Mouse (Mus musculus) right cerebral cortex, postnatal 14 days (tissue): Measurements from ENCODE around the gene Ppp1r9a.

Experiments used
- DNase-seq: peaks from one replicate; pipeline ENCODE4 v3.0.0; 2022

Gene Ppp1r9a

DNA sequence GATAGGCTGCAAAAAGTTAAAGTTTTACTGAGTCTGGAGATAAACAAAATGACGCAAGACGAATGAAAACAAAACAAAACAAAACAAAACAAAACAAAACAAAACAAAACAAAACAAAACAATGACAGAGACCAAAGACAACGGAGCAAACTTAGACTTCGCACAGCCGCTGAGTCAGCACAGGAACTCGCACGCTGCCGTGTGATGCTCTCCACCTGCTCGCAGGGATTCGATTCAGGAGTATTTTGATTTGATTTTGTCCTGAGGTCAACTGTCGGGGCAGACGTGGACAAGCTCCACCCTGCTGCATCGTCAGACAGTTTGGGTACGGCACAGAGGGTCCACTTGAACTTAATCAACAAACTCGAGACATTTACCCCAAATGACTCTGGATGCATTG, 105.9 kb downstream of the Ppp1r9a start:
- no peak for DNase-seq

DNA sequence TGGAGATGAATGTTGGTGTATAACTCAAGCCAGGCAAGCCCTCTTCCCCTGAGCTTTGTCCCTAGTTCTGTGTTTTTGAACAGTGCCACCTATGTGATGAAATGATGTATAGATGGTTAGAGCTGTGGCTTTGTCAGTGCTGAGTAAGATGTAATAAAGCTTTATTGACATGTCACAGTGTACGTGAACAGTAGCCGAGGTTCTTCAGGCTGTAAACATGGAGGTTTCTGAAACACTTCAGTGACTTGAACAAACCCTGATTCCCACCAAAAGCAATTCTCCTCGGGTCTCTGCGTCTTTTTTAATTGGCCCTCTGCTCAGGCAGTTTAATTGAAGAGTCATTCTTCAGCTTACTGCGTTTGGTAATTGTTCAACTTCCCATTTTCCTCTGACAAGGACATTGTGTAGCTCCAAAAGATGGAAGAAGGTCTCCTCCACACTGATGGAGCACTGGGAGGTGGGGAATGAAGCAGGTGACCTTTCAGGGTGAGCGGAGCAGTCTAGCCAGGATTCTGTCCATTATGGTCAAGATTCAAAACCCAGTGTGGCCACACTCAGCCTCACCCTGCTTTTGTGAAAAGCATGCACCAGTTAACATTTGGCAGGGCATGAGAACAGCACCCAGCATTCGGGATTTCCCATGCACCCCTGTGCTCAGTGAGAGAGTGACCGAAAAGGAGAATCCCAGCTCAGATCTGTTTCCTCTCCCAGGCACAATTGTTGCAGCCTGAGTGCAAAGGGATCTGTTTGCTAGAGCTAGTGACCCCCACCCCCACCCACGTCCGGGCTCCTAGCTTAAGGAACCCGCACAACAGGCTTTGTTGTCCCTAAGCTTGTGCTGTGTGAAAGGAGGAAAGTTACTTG, 108.1 kb downstream of the Ppp1r9a start:
- no peak for DNase-seq

DNA sequence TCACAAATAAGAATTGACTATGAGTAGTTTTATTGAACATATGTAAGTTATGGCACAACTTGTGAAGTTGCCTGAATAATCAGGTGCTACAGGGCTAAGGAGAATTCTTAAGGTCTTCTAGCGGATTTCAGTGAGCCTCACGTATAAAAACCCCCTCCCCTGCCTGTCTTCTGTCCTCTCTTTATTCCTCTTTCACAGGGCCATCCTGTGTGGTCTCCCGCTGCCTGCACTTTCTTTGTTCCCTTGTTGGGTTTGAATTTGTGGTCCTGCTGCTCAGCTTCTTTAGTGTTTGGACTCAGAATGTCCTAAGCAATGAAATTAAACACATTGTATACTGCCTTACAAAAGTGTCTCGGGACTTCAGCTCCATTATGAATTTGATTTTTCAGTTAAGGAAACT, 110.1 kb downstream of the Ppp1r9a start:
- no peak for DNase-seq

DNA sequence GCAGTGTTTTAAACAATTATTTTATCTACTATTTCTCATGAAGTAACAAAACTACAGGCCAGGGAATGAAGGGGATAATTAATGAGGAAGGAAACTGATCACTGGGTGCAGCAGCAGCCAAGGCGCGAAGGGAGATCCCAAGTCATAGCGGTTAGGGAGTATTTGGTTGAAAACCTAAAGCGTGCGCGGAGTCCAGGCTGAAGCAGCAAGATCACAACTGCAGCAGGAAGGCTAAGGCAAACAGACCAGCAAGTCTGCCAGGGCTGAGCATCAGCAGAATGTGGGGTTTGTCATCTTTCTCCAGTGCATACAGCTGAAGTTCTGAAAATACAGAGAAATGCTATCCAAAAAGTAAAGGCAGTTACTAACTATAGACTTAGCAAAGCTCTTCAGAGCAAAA, 111.8 kb downstream of the Ppp1r9a start:
- no peak for DNase-seq

DNA sequence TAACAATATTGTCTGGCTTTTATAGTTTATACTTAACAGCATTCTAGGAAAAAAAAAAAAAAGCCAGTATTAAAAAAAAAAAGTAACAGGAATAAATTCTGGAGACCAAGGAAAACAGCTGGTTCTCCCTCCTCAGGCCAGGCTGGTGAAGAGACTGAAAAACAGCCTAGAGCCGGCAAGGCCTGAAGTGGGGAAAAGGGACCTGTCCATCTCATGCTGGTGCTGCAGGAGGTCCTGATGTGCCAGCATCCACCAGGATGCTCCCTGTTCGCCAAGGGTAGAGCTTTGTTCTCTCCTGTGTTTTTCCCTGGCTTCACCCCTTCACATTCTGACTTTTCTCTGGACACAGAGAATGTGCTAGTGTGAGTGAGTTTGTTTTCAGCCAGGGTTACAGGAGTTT, 112.5 kb downstream of the Ppp1r9a start:
- DNase-seq, result no peak

DNA sequence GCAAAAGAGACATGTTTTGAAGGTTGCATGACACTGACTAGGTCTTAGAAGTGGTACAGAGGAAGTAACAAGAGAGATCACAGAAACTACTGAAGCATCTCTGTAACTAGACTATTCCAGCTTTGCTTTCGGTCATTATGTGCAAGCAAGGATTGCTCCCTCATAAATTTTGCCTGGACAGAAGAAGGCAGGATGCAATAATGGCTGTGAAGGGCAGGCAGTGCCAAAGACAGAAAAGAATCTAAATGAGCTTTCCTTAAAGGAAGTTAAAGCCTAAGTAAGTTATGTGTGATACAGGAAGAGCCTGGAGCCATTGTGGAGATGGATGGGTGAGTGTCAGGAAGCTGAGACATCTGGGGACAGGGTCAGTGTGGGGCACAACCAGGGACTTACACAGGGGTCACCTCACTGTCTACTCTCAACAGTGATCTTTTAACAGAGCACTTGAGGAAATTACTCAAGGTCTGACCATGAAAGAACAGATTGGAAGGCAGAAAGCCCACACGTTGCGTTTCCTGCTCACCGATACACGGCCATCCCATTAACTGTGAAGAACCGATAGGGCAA, 115.3 kb downstream of the Ppp1r9a start:
- DNase-seq, result no peak

DNA sequence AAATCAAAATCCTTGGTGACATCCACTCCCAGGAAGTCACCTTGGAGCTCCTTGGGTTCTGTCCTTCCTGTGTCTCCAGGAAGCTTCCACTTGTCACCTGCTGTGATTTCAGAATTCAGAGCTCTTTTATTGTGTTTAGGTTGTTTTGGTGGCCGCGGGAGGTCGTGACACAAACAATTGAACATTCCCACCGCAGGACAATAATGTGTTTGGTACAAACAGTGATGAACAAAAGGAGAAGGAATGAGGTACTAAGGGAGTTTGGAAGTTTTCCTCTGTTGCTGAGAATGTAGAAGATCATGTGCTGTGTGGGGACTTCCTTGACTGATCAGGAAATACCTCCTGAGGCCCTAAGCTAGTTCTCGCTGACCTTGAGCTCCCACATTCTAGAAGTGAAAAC, 116.5 kb downstream of the Ppp1r9a start:
- DNase-seq, result no peak

DNA sequence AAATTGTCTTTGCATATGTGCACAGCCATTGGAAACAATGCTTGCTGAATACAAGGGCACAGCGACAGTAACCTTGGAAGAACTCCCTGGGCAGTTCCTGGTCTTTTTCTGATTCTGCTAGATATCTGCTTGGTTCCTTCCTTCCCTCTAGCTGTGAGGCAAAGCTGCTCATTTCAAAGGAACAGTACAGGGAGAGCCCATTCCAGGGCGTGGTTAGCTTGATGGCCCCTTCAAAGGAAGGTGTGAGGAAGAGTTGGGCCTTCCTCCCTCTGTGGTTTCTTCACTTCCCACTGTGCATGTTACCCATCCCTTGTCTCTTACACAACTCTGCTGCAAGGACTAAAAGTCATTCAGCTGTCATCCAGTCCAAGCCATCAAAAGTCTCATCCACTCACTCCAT, 117.3 kb downstream of the Ppp1r9a start:
- no peak for DNase-seq

DNA sequence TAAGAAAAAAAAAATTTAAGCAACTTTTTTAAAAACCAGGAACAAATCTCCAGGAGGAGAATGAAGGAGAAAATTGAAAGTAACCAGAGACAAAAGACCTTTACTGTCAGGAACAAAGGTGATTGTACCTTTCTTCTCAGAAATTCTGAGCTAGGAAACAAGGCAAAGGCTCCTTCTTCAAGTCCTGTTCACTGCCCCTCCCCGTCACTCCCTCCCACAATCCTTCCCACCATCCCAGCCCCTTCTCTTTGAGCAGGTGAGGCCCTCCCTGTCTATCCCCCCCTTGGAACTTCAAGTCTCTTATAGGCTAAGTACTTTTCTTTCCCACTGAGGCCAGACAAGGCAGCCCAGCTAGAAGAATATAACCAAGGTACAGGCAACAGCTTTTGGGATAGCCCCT, 117.8 kb downstream of the Ppp1r9a start:
- DNase-seq, result no peak

DNA sequence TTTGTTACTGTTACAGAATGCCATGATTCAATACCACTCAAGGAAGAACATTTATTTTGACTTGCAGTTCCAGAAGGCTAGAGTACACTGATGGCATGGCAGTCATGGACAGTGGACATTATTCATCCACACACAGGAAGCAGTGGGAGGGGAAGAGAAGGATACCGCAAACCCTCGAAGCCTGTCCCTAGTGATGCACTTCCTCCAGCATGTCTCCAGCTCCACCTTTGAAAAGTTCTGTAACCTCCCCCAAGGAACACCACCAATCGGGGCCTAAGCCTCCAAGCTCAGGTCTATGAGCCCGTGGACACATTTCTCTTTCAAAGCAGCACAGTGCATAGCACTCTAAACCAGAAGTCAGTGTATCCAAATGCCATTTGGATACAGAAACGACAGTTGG, 120.0 kb downstream of the Ppp1r9a start:
- no peak for DNase-seq

DNA sequence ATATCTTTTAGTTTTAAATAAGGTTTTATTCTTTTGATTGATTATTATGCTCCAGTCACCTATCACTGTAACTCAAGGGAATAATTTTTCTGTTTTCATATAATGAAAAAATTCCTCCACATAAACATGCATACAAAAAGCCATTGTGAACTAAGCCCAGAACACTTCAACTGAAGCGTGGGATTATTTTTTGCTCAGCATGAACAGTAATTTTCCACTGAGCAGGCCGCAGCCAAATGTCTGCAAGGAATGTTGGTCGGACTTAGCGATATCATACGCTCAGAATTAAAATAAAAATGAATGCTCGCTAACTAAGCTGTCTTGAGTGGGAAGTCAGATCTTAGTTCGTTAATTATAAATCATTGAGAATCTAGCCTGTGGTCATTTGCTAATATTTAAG, 122.2 kb downstream of the Ppp1r9a start:
- DNase-seq, result no peak

DNA sequence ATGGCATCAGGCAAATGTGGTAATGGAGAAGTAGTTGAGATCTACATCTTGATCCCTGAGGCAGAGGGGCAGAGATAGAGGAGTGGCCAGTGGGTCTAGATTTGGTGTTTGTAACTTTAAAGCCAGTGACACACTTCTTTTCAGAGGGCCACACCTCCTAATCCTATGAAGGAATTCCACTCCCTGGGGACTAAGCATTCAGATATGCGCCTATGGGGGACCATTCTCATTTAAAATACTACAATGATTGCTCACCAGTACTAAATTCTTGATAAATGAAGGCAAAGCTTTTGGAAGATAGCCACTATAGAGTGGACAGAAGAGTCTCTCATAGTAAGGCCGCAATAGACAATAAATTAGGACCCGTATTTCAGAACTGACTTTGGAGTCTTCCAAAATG, 124.1 kb downstream of the Ppp1r9a start:
- no peak for DNase-seq

DNA sequence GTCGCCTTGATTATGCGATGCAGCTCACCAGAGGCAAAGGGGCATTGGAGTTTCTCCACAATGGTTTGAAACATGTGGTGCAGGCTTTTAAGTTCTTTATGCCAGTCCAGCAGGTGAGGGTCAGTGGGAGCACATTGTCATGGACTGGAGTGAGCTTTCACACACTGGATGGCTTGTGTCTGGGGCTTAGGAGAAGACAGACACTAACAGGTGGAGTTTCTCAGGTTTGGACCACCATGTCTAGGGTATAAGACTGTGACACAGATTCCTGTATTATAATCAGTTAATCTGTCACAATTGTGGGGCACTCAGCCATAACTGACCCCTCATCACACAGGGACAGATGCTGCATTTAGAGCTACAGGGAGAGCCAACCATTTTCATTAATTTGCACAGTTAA, 124.5 kb downstream of the Ppp1r9a start:
- DNase-seq, result no peak

DNA sequence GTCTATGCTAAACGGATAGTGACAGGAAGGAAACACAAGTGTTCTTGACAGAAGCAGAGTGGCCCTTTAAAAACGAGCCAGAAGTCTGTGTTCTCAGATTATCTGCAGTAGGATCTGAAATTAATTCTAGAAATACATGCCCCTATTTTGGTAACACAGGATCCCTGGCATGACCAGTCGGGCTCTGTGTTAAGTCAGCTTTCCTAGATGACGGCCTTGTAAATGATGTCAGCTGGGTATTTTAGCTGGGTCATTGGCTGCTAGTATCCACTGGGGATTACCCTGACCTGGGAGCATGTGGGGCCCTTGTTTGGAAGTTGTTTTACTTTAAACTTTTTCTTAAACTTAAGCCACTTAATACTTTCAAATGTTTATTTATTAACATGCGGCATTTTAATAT, 125.1 kb downstream of the Ppp1r9a start:
- no peak for DNase-seq

DNA sequence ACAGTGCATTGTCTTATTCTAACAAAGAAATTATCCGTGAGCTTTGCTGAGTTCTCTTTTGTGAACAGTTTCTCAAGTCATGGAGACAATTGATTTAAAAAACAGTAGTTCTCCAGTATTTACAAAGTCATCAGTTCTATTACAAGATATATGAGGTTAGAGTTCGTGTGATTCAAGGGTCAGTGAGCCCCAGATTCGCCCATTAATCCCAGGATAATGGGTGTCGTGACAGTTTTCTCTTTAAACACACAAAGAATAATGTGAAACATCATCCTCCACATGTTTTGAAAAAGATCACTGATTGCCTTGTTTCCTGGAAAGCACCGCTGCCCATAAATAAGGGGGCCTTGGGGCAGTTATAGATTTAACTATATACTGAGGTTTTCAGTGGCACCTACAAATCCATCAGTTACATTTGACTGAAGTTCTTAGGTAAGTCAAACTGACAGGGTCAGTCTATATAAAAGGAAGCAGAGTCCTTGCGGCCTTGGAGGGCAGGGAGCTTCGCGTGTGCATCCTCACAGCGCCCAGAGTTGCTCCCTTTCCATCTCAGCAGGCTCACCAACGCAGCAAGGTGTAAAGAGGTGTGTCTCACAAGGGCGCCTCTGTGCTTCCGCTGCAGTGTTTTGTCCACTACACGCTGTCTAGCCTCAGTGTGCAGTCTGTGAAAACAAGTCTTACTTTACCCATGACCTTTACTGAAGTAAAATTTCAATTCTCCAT, 126.6 kb downstream of the Ppp1r9a start:
- DNase-seq, result no peak

DNA sequence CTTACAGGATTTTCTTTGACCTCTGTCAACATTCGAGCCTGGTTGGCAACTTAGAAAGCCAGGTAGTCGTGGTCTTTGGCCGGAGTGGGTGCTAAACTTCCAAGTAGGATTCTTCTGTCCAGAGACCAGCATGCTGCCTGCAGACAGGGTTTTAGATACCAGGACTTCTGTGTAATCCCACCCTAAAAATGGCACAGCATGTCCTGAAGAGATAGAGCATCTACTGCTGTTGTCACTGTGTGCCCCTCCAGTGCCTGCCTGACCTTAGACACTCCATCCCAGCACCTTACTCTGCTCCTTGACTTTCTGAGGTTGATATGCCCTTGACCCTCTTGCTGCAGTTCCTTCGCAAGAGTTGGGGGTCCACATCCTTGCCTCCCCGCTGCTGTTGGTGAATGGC, 127.2 kb downstream of the Ppp1r9a start:
- DNase-seq, result no peak

DNA sequence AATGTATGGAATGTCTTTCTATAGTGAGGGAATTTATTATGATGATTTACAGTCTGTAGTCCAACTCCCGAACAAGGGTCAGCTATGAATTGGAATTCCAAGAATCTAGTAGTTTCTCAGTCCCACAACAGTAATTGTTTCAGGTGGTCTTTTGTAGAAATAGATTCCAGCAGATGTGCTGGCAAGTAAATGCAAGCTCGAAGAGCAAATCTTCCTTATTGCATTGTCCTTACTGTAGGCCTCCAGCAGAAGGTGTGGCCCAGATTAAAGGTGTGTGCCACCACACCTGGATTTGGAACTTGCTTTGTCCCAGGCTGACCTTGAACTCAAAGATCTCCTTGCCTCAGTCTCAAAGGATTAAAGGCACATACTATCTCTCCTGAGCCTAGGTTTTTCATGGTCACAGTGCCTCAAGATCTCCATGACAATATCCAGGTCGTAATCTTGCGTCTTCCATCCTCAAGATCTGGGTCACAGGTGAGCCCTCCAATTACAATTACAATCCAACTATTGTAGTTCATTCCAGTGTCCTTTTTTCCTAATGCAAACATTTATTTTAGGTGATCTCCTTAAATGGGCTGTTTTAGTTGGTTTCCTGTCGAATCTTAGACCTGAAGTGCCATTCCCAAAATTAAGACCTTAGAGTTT, 130.4 kb downstream of the Ppp1r9a start:
- no peak for DNase-seq

DNA sequence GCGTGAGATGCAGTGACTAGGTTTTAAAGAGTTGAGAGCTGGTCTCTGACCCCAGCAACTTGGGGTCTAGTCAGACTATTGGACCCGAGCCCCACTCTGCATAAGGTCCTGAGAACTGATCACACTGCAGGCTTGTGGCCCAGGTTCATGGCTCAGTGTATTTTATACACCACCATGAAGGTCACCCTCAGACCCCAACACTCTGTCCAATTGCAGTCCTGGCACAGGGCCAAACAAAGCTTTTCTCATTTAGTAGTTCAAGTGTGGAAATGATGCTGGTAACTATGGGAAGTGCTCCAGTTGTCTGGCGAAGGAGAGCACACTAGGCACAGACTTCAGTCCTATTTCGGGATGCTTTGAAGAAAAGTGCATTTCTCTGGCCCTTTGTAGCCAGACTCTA, 134.5 kb downstream of the Ppp1r9a start:
- peak; percentile 20 for DNase-seq

DNA sequence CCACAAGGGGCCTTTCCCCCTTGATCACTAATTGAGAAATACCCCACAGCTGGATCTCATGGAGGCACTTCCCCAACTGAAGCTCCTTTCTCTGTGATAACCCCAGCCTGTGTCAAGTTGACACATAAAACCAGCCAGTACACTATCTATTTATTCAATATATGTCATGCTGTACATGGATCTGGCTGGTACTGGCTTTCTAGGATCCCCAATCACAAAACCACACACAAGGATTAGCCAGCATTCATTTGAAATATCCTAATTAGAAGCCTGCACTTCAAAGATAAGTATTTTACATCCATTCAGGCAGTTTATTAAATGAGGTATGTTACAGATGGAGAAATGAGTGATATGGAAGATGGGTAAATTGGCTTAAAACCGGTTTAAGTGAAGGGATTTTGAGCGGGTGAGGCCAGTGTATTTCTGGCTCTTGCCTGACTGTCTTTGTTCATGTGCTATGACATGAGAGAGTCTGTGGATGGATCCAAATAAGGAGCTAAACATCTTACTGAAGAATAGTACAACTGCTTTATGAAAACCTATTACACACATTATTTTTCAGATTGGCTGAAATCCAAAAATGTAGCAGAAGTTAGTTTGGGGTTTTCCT, 135.5 kb downstream of the Ppp1r9a start:
- DNase-seq, result no peak

DNA sequence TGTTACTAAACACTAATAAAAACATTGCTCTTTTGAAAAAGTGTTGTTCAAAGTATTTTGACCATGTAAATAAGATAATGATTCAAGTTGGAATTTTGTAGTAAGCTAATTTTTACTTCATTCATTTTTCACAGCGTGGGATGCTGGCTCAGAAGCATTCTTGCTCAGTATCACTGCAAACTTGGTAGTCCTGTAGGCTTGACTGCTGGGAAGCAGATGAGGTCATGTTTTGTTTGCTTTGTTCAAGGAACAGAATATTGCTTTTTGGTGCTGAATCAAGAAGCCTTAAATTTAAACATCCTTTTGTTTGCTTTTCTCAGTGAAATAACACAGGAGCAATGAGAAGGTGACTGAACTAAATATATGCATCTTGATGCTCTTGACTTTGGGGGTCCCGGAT, 136.6 kb downstream of the Ppp1r9a start:
- no peak for DNase-seq

DNA sequence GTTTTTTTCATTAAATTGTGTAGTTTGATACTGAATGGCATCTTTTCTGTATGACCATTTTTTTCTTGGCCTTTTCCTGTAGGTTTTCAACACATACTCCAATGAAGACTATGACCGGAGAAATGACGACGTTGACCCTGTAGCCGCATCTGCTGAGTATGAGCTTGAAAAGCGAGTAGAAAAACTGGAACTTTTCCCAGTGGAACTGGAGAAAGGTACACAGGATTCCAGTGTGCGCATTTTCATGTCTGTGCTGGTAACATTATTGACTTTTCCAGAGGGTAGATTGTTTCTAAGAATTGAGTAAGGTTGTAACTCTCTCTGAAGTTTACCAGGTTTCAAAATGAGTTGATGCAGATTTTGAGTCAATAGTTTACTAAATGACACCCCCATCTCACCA, 143.1 kb downstream of the Ppp1r9a start:
- no peak for DNase-seq

DNA sequence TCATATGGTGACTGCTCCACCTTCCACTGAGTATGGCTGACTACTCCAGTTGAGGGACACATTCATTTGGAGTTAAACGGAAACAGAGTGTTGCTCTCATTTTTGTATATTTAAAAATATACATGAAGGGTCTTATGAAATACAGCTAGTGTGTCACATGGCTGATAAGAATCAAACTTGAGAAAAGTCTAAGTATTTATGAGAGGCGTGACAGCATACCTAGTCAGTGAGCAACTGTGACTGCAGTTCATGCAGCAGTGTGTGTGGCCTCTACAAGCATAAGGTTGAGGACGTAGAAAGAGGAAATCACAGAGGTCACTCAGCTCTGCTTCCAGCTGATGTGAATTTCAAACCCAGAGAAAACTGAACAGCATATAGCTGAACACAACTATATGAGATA, 145.3 kb downstream of the Ppp1r9a start:
- DNase-seq, result no peak

DNA sequence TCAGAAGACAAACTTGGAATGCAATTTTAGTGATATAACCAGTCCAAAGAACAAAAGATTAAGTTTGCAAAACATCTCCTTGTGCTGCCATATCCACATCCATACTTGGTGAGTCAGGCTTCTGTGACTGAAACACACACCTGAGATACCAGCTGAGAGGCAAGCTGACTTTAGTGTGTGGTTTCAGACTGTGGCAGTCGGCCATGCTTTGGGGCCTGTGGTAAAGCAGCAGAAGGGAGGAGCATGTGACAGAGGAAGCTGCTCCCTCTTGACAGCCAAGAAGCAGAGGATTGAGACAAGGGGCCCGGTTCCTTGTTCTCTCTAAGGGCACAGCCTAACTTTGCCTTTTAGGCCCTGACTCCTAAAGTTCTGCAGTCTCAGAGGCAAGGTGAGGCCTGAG, 149.6 kb downstream of the Ppp1r9a start:
- no peak for DNase-seq
